Mouse (Mus musculus) thymus, postnatal 10 days (tissue): ENCODE data around the gene Sox8.

Experiments used
- DNase-seq, 2 experiments: peaks; one replicate each; pipeline ENCODE4 v3.0.0; 2021; ENCODE audit warnings: low spot score in 2 of 2

Sox8 gene

GRCm38 (mm10) chr17:25579332-25580047 lies 9.0 kb upstream of the Sox8 start:
- peak; percentile 21 to 30 for DNase-seq

- peak; percentile 96 to 97 for DNase-seq
Observed at GRCm38 (mm10) chr17:25578920-25579319, 8.4 kb upstream of the Sox8 start, which contains the start of gene Lmf1. Gene Lmf1, plus strand, starts transcription at chr17:25579085.

GRCm38 (mm10) chr17:25577702-25578101 lies 7.2 kb upstream of the Sox8 start:
- DNase-seq: no peak

- DNase-seq: no peak
Observed at GRCm38 (mm10) chr17:25577263-25577662, 6.8 kb upstream of the Sox8 start.

GRCm38 (mm10) chr17:25576034-25576433 lies 5.5 kb upstream of the Sox8 start:
- no peak for DNase-seq

GRCm38 (mm10) chr17:25575208-25575971 lies 4.9 kb upstream of the Sox8 start:
- no peak for DNase-seq

GRCm38 (mm10) chr17:25571453-25571820 lies 951 bp upstream of the Sox8 start:
- DNase-seq: no peak

GRCm38 (mm10) chr17:25569833-25570647 lies 446 bp downstream of the Sox8 start:
- peak in 1 of 2 experiments; percentile 11 for DNase-seq

- DNase-seq: no peak
Observed at GRCm38 (mm10) chr17:25568880-25569279, 1.6 kb downstream of the Sox8 start.

- no peak for DNase-seq
Observed at GRCm38 (mm10) chr17:25568206-25568605, 2.3 kb downstream of the Sox8 start.

GRCm38 (mm10) chr17:25567745-25568144 lies 2.7 kb downstream of the Sox8 start:
- DNase-seq: peak; percentile 14 to 72

GRCm38 (mm10) chr17:25567261-25567660 lies 3.2 kb downstream of the Sox8 start:
- DNase-seq: no peak

GRCm38 (mm10) chr17:25565860-25566600 lies 4.5 kb downstream of the Sox8 start:
- no peak for DNase-seq

- DNase-seq: no peak
Observed at GRCm38 (mm10) chr17:25565244-25565643, 5.2 kb downstream of the Sox8 start.

GRCm38 (mm10) chr17:25564481-25564880 lies 6.0 kb downstream of the Sox8 start:
- no peak for DNase-seq

GRCm38 (mm10) chr17:25561223-25562028 lies 9.1 kb downstream of the Sox8 start:
- no peak for DNase-seq

- DNase-seq: no peak
Observed at GRCm38 (mm10) chr17:25560554-25561222, 9.8 kb downstream of the Sox8 start.

GRCm38 (mm10) chr17:25559634-25560033 lies 10.9 kb downstream of the Sox8 start:
- no peak for DNase-seq

- no peak for DNase-seq
Observed at GRCm38 (mm10) chr17:25556630-25557354, 13.7 kb downstream of the Sox8 start.
